Mouse (Mus musculus) embryonic facial prominence, embryonic 12.5 days (tissue): ENCODE data around the gene Mef2b. TPM values are rescaled to one million over a fixed set of nuclear protein-coding genes. Genes with fewer than 3 reads are reported as not detected.

Experiments used
- ATAC-seq: fragments of 200-750 bp; cut with Nextera tagmentation; 2 replicates; pipeline ENCODE4 v1.8.0; 2017; ENCODE audit not compliant: insufficient number of reproducible peaks, insufficient read depth, low FRiP score, low TSS enrichment
- H3K27ac ChIP-seq: fragments of 300-500 bp; sonication (generic); 2 replicates; pipeline ENCODE4 v1.5.1; 2016; ENCODE audit warnings: mild to moderate bottlenecking
- H3K27me3 ChIP-seq: fragments of 300-500 bp; sonication (generic); 2 replicates; pipeline ENCODE4 v1.6.1; 2016; ENCODE audit warnings: mild to moderate bottlenecking, moderate library complexity
- H3K36me3 ChIP-seq: fragments of 300-500 bp; sonication (generic); 2 replicates; pipeline ENCODE4 v1.6.1; 2016; ENCODE audit warnings: mild to moderate bottlenecking
- H3K4me1 ChIP-seq: fragments of 300-500 bp; sonication (generic); 2 replicates; pipeline ENCODE4 v1.6.1; 2016
- H3K4me2 ChIP-seq: fragments of 300-500 bp; sonication (generic); replicated peaks from 2 replicates; pipeline ENCODE4 v1.6.1; 2016; ENCODE audit warnings: mild to moderate bottlenecking, moderate library complexity
- H3K4me3 ChIP-seq: fragments of 300-500 bp; sonication (generic); 2 replicates; pipeline ENCODE4 v1.5.1; 2016; ENCODE audit warnings: mild to moderate bottlenecking
- H3K9ac ChIP-seq: fragments of 300-500 bp; sonication (generic); 2 replicates; pipeline ENCODE4 v1.6.1; 2016; ENCODE audit warnings: mild to moderate bottlenecking, moderate library complexity
- H3K9me3 ChIP-seq: fragments of 300-500 bp; sonication (generic); 2 replicates; pipeline ENCODE4 v1.6.1; 2016; ENCODE audit warnings: mild to moderate bottlenecking, moderate library complexity
- WGBS: fragments of 180-500 bp; shearing (Covaris S2); methylation state at CpG from one replicate; pipeline ENCODE4 v1.1.7; 2016; 5-methylcytosine and 5-hydroxymethylcytosine counted together
- polyA plus RNA-seq: library from polyadenylated mRNA; unstranded; fragments of >200 nt; fragmentation: Nextera tagmentation; extraction: Ambion mirVana; gene quantifications from 2 replicates; pipeline ENCODE4 v1.2.1, GENCODE M21; 2016

Mef2b gene
- polyA plus RNA-seq, 1 experiment from 2014 or later = 1.9 TPM

DNA sequence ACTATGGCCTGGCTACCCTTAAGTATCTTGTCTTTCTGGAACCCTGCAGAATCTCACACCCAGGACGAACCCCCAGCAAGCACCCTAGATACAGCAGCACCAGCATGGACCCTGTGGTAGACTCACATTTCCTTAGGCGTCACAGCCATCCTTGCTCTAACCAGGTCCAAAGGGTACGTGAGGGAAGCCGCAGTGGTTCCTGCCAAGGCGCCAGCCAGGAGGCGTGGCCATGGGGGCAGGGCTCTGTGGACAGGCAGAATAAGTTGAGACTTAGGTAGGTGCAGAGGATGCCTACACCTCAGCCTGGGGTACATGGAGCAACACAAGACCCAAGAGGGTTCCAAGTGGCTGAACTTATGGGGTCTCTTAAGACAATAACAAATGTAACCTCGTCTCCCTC lies 49.2 kb downstream of the Mef2b start:
- Histone ChIP-seq H3K27me3 (no peaks in the 10 kb centered on the region), H3K4me1 (no peaks in the 10 kb centered on the region), H3K36me3 (peaks cover 3% of the 10 kb centered on the region; the same call in 1 of the 2 replicates), H3K4me2 (no peak overlapping the region), H3K4me3 (no peak overlapping the region), H3K9me3 (no peaks in the 10 kb centered on the region), H3K9ac (no peak overlapping the region), H3K27ac (no peak overlapping the region)
- 68% methylated on average over 7 of the region's 7 CpGs for WGBS
- no peak for ATAC-seq

- H3K9me3 ChIP-seq = no peaks in the 10 kb centered on the region
- WGBS = 71% methylated on average over 5 of the region's 5 CpGs
- H3K9ac ChIP-seq = no peak overlapping the region
- no peak overlapping the region for H3K4me3 ChIP-seq
- H3K4me2 ChIP-seq = no peak overlapping the region
- H3K27ac ChIP-seq = no peak overlapping the region
- H3K4me1 ChIP-seq = no peaks in the 10 kb centered on the region
- no peaks in the 10 kb centered on the region for H3K36me3 ChIP-seq
- no peak for ATAC-seq
- no peaks in the 10 kb centered on the region for H3K27me3 ChIP-seq
These were observed 53.7 kb downstream of the Mef2b start for GRCm38 (mm10) chr8:70193238-70193637.

DNA sequence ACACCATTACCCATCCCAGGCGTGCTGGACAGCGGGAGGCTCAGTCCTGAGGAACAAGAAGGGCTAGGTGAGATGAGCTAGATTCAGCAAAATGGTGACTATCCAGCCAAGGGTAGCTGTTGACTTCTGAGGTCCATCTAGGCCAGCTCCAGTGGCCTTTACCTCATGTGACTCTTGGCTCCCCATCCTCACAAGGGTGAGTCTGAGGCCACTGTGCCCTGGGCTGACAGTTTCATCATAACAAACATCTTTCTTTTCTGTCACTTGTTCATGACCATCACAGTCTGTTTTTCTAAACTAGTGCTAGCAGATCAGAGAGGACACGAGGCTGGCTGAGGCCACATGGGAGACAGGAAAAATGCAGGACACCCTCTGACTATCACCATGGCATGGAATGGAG lies 54.7 kb downstream of the Mef2b start:
- Histone ChIP-seq H3K27me3 (no peaks in the 10 kb centered on the region), H3K4me2 (no peak overlapping the region), H3K9ac (no peak overlapping the region), H3K4me1 (no peaks in the 10 kb centered on the region), H3K27ac (no peak overlapping the region), H3K9me3 (no peaks in the 10 kb centered on the region), H3K36me3 (no peaks in the 10 kb centered on the region), H3K4me3 (no peak overlapping the region)
- 76% methylated on average over 3 of the region's 3 CpGs for WGBS
- ATAC-seq = no peak

DNA sequence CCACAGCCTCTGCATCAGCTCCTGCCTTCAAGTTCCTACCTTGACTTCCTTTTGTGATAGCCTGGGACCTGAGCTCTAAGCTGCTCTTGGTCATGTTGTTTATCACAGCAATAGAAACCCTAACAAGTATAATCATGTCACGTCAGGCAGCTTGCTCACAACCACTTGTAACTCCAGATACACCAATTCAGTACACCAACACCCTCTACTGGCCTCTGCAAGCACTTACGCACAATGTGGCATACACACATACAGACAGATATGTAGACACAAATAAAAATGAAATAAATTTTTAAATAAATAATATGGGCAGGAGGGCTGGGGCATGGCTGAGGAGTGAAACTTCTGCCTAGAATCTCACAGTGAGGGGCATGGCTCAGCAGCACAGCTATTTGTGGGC lies 56.3 kb downstream of the Mef2b start:
- Histone ChIP-seq H3K4me3 (no peak overlapping the region), H3K27me3 (no peaks in the 10 kb centered on the region), H3K36me3 (no peaks in the 10 kb centered on the region), H3K9me3 (no peaks in the 10 kb centered on the region), H3K27ac (no peak overlapping the region), H3K4me1 (no peaks in the 10 kb centered on the region), H3K9ac (no peak overlapping the region), H3K4me2 (no peak overlapping the region)
- 80% methylated on average over 2 of the region's 2 CpGs for WGBS
- no peak for ATAC-seq

DNA sequence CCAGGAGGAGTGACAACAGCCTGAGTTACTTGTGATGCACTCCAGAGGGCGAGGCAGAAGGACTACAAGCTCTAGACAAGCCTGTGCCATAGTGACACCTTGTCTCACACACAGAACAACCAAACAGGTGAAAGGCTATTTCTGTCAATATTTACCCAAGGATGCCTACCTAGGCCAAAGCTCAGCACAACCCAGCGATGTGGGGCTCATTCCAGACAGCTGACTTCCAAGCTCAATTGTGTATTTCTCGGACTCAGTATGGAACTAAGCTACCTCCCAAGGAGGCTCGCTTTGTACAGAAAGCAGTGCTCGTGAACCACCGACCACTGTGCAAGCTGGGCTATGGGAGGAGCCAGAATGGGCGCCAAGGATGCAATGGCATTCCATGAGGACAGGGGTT lies 58.1 kb downstream of the Mef2b start:
- Histone ChIP-seq H3K9ac (no peak overlapping the region), H3K27ac (no peak overlapping the region), H3K4me2 (no peak overlapping the region), H3K4me3 (no peak overlapping the region), H3K4me1 (no peaks in the 10 kb centered on the region), H3K27me3 (no peaks in the 10 kb centered on the region), H3K9me3 (no peaks in the 10 kb centered on the region), H3K36me3 (no peaks in the 10 kb centered on the region)
- no peak for ATAC-seq
- WGBS = 54% methylated on average over 7 of the region's 7 CpGs

DNA sequence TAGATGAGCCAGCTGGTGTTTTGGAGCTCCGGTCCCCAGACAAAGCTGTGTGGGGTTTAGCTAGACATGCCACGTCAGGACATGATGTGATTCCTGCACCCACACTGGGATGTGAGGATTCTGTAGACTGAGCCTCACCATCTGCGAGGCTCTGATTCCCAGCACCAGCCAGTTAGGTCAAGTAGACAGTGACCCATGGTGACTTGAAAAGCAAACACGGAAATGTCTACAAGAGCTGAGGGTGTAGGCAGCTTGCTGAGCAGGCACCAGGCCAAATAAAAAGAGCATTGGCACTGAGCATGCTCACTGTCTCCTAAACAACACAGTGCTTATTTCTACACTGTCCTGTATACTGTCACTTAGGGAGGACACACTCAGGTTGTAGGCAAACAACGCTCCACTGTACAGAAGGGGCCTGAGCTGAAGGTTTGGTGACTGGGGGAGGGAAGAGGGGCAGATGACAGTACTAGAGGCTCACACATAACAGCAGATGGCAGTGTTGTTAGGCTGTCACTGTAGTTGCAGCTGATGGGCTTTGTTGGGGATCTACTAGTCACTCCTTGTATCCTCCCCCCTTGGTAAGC lies 60.7 kb downstream of the Mef2b start:
- no peaks in the 10 kb centered on the region for H3K4me1 ChIP-seq
- 72% methylated on average over 5 of the region's 5 CpGs for WGBS
- no peak overlapping the region for H3K27ac ChIP-seq
- no peak overlapping the region for H3K9ac ChIP-seq
- ATAC-seq = no peak
- H3K4me3 ChIP-seq = no peak overlapping the region
- H3K9me3 ChIP-seq = no peaks in the 10 kb centered on the region
- H3K36me3 ChIP-seq = no peaks in the 10 kb centered on the region
- H3K27me3 ChIP-seq = no peaks in the 10 kb centered on the region
- no peak overlapping the region for H3K4me2 ChIP-seq

GRCm38 (mm10) chr8:70201417-70201816 lies 61.9 kb downstream of the Mef2b start:
- ATAC-seq = no peak
- no peaks in the 10 kb centered on the region for H3K27me3 ChIP-seq
- no peak overlapping the region for H3K4me3 ChIP-seq
- no peaks in the 10 kb centered on the region for H3K36me3 ChIP-seq
- no peaks in the 10 kb centered on the region for H3K4me1 ChIP-seq
- no peaks in the 10 kb centered on the region for H3K9me3 ChIP-seq
- 85% methylated on average over 3 of the region's 3 CpGs for WGBS
- no peak overlapping the region for H3K9ac ChIP-seq
- no peak overlapping the region for H3K27ac ChIP-seq
- no peak overlapping the region for H3K4me2 ChIP-seq

- no peak for ATAC-seq
- Histone ChIP-seq H3K4me3 (no peak overlapping the region), H3K4me1 (no peaks in the 10 kb centered on the region), H3K27me3 (0 out of 2 replicates have a peak, but pooled peaks cover 3% of the 10 kb centered on the region), H3K9me3 (no peaks in the 10 kb centered on the region), H3K9ac (no peak overlapping the region), H3K4me2 (no peak overlapping the region), H3K27ac (no peak overlapping the region), H3K36me3 (no peaks in the 10 kb centered on the region)
- 75% methylated on average over 4 of the region's 4 CpGs for WGBS
These were observed 63.6 kb downstream of the Mef2b start for GRCm38 (mm10) chr8:70203072-70203471.

GRCm38 (mm10) chr8:70204757-70205156 lies 65.2 kb downstream of the Mef2b start:
- H3K9me3 ChIP-seq = no peaks in the 10 kb centered on the region
- no peak overlapping the region for H3K9ac ChIP-seq
- no peak overlapping the region for H3K4me2 ChIP-seq
- no peak overlapping the region for H3K4me3 ChIP-seq
- 77% methylated on average over 1 of the region's 1 CpGs for WGBS
- H3K27me3 ChIP-seq = 0 out of 2 replicates have a peak, but pooled peaks cover 4% of the 10 kb centered on the region
- no peaks in the 10 kb centered on the region for H3K36me3 ChIP-seq
- 0 out of 2 replicates have a peak, but pooled peaks cover under 1% of the 10 kb centered on the region for H3K4me1 ChIP-seq
- no peak overlapping the region for H3K27ac ChIP-seq
- no peak for ATAC-seq

GRCm38 (mm10) chr8:70208130-70208529 lies 68.6 kb downstream of the Mef2b start:
- no peak overlapping the region for H3K4me3 ChIP-seq
- 35% methylated on average over 1 of the region's 1 CpGs for WGBS
- 0 out of 2 replicates have a peak, but pooled peaks cover 4% of the 10 kb centered on the region for H3K27me3 ChIP-seq

DNA sequence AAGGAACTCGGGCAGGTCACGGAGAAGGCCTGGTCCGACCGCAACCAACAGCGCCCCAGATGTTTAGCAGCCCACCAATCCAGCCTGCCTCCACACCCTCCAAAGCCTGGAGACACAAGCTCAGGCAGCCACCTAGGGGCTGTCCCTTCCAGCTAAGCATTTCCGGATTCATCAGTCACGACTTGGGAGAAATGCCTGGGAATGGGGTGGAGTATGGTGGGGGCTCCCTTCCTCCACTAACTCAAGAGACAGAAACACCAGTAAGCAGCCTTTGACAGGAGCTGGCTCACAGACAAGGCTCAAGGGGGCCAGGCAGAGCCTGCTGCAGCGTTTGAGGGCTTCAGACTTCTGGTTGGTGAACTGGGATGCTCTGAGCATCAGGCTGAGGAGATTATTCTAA lies 71.0 kb downstream of the Mef2b start:
- peaks cover 24% of the 10 kb centered on the region for H3K4me1 ChIP-seq
- no peak overlapping the region for H3K27ac ChIP-seq
- H3K9ac ChIP-seq = peak overlapping the region; percentile 8; the same call in 1 of the 2 replicates
- H3K9me3 ChIP-seq = no peaks in the 10 kb centered on the region
- ATAC-seq = no peak
- 0 out of 2 replicates have a peak, but pooled peaks cover 4% of the 10 kb centered on the region for H3K27me3 ChIP-seq
- H3K4me3 ChIP-seq = no peak overlapping the region
- 21% methylated on average over 8 of the region's 8 CpGs for WGBS
- no peaks in the 10 kb centered on the region for H3K36me3 ChIP-seq
- peak overlapping the region; percentile 99 for H3K4me2 ChIP-seq

More at GRCm38 (mm10) chr8:70208130-70208529, 68.6 kb downstream of the Mef2b start:
- peaks cover 22% of the 10 kb centered on the region for H3K4me1 ChIP-seq
- no peaks in the 10 kb centered on the region for H3K36me3 ChIP-seq
- H3K9ac ChIP-seq = no peak overlapping the region
- no peak overlapping the region for H3K27ac ChIP-seq
- ATAC-seq = no peak
- H3K9me3 ChIP-seq = no peaks in the 10 kb centered on the region
- no peak overlapping the region for H3K4me2 ChIP-seq

GRCm38 (mm10) chr8:70211275-70211674 lies 71.8 kb downstream of the Mef2b start:
- H3K36me3 ChIP-seq = no peaks in the 10 kb centered on the region
- peak overlapping the region; percentile 69 for H3K4me3 ChIP-seq
- no peaks in the 10 kb centered on the region for H3K9me3 ChIP-seq
- H3K27me3 ChIP-seq = 0 out of 2 replicates have a peak, but pooled peaks cover 4% of the 10 kb centered on the region
- H3K9ac ChIP-seq = peak overlapping the region; percentile 70; the same call in 1 of the 2 replicates
- H3K4me2 ChIP-seq = peak overlapping the region; percentile 99
- 88% methylated on average over 1 of the region's 1 CpGs for WGBS
- H3K27ac ChIP-seq = no peak overlapping the region
- ATAC-seq = no peak
- peaks cover 24% of the 10 kb centered on the region for H3K4me1 ChIP-seq
